Mouse (Mus musculus) telencephalon, adult 2 months (tissue): ENCODE data around the gene Tmem167b.

ENCODE experiments used
- DNase-seq: peaks from one replicate; pipeline ENCODE4 v3.0.0-alpha.2; 2011; ENCODE audit warnings: low read depth, low spot score

Gene Tmem167b

DNA sequence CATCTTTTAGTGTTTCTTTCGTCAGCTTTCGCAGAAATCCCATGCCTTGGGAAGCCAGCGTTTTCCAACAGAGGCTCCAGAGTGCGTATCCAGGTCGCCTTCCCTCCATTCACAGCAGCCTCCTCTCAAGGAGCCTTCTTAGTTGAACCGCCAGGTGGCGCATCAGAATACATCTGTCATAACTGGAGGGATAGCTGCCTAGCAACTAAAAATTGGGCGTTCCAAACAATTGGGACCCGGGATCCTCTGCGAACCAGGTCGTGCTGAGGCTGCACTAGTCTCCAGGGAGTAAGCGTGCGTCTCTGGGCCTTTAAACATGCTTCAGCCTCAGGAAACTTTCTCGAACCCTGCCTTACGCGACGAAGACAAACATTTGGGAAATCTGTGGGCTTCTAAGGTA is 25.0 kb downstream of the Tmem167b start:
- peak; percentile 93 for DNase-seq

- DNase-seq, result peak; percentile 97
Measured at GRCm38 (mm10) chr3:108536517-108537260, 25.6 kb downstream of the Tmem167b start, which contains the start of gene 5330417C22Rik. 5330417C22Rik (minus strand) TSS chr3:108536536.

DNA sequence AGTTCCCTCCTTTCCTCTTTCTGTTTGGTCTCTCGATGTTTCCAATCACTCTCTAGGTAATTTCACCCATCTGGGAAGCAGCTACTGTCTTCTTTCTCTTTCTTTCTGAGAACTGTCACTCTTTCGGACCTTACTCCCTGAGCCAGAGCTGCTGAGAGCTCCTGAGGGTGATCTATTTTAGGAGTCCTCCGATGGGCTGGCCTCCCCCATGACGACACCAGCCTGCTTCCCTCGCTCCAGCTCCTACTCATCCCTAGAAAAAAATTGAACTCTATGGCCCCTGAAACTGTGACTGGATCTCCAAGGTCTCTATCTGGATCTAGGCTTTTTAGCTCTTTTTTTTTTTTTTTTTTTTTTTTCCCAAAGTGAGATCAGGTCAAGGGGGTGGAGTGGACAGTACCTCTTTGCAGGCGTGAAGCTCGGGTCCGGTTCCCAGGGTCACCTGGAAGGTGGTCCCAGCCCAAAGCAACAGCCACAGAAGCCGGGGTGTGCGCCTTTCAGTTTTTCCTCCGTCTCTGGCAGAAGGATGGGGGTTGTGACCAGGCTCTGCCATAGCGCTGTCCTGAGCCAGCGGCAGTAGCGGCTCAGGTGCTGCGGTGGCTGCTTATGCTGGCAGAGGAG is 26.3 kb downstream of the Tmem167b start:
- no peak for DNase-seq

DNA sequence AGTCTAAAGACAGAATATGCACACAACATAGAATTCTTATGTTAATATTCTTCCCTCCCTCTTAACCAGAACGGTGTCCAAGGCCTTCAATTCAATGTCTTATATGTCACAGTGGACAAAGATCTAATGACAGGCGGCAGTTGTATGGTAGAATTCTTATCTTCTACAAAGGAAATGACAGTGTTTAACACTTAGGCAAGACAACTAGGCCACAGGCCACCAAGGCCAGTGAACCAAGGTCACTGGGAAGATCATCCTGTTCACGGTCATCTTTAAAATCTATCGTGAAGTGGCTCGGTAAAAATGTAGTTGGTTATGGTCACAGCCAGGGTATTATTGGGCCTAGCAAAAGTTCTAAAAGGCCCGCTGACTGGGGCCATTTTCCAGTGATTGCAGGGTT is 28.3 kb downstream of the Tmem167b start, which contains the start of gene 1700013F07Rik:
Gene 1700013F07Rik, plus strand, starts transcription at position 200 of the 400 bp plus-strand sequence.
- no peak for DNase-seq

GRCm38 (mm10) chr3:108533114-108533885 is 29.0 kb downstream of the Tmem167b start:
- DNase-seq, result no peak

DNA sequence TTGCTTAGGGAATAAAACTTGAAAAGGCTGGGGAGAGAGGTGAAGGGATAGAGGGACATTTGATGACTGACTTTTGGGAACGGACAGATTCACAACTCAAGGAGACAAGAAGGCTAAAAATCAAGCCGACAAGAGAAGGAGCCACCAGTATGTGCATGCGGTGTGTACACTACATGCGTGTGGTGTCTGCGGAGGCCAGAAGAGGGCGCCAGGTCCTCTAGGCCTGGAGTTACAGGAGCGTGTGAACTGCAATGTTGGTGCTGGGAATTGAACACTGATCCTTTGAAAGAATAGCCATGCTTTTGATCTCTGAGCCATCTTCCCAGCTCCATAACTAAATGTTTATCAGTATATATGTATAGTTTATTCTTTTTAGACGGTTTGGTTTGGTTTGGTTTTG is 33.8 kb downstream of the Tmem167b start:
- DNase-seq, result no peak

- no peak for DNase-seq
Measured at GRCm38 (mm10) chr3:108523415-108523814, 38.9 kb downstream of the Tmem167b start.

DNA sequence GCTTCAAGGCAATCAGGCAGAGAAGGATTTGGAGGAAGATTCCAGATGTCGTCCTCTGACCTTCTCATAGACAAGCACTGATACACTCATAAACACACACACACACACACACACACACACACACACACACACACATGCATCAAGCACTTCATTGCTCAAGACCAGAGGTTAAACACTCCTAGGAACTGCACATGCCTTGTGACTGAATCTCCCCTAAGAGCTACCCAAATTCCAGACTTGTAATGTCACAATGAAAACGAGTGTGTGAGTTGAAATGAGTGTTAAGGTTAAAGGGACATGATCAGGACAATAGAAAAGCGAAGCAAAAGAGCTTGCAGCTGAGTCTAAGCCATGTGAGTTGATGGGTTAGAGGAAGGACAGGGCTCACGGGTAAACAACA is 44.0 kb downstream of the Tmem167b start:
- DNase-seq, result no peak

DNA sequence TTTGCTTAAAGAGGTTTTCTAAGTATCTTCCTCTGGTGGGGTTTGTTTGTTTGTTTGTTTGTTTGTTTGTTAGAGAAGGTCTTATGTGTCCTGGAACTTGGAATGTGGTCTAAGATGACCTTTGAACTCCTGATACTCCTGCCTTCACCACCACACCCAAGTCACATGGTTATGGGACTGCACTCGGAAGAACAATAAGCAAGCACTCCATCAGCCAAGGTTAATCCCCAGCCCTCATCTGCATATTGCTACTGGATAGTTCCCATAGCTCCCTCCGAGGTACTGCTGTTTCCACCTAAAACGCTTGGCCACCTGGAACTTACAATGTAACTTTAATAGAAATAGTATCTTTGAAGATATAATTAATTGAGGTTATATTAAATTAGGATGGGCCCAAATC is 48.8 kb downstream of the Tmem167b start:
- DNase-seq, result no peak

- peak; percentile 21 for DNase-seq
Measured at GRCm38 (mm10) chr3:108510716-108511483, 51.4 kb downstream of the Tmem167b start.

GRCm38 (mm10) chr3:108510156-108510555 is 52.1 kb downstream of the Tmem167b start:
- DNase-seq, result no peak

- no peak for DNase-seq
Measured at GRCm38 (mm10) chr3:108508745-108509474, 53.4 kb downstream of the Tmem167b start.
